13 mouse cellular contexts compared by ENCODE assay signal in genomic region chr13:84398476-84399344, GRCm38 (mm10).
DNase-seq lines count a peak whose midpoint lies in the region; ATAC-seq lines count a peak whose summit lies in the region.
"Had no signal": no experiment of that assay in that cellular context is flagged by ENCODE, and none has a peak within 500 bp of the region (broad histone marks: within the 10 kb centered on the region; RNA-seq: fewer than 3 reads in every experiment).

No protein-coding gene starts in this region.

- H3K4me3 ChIP-seq in kidney, embryonic 16.5 days (ENCODE audit: low read length): no peak overlapping the region
- no peak overlapping the region for H3K4me3 ChIP-seq in forebrain, embryonic 12.5 days (replicated peaks)
- no peak overlapping the region for H3K4me3 ChIP-seq in midbrain, embryonic 10.5 days
- no peak overlapping the region for H3K4me3 ChIP-seq in liver, embryonic 11.5 days (ENCODE audit: low read depth, low read length)
- H3K4me3 ChIP-seq: heart, embryonic 13.5 days had no signal

- H3K9ac ChIP-seq in kidney, embryonic 16.5 days (replicated peaks; ENCODE audit: low read length): no peak overlapping the region
- no peak overlapping the region for H3K9ac ChIP-seq in forebrain, embryonic 12.5 days
- H3K9ac ChIP-seq in liver, embryonic 11.5 days (ENCODE audit: low read depth, low read length): no peak overlapping the region
- H3K9ac ChIP-seq: heart, embryonic 13.5 days had no signal

- DNase-seq in kidney, adult 11 months: no peak
- DNase-seq in midbrain, embryonic 10.5 days (ENCODE audit: low spot score): no peak
- peak; percentile 8 to 16 for DNase-seq in thymus, postnatal 10 days (ENCODE audit: low spot score in 2 of 2)
- DNase-seq in liver: no peak
- no peak for DNase-seq in liver, embryonic 11.5 days (ENCODE audit: low spot score)
- DNase-seq: adrenal gland, postnatal 10 days; cerebellum, postnatal 25 days; kidney, adult 18-20 months had no signal

- no peaks in the 10 kb centered on the region for H3K36me3 ChIP-seq in kidney, embryonic 16.5 days (ENCODE audit: insufficient read depth, low read length)
- no peaks in the 10 kb centered on the region for H3K36me3 ChIP-seq in forebrain, embryonic 12.5 days (replicated peaks)
- no peaks in the 10 kb centered on the region for H3K36me3 ChIP-seq in midbrain, embryonic 10.5 days
- no peaks in the 10 kb centered on the region for H3K36me3 ChIP-seq in liver, embryonic 11.5 days (ENCODE audit: control insufficient read depth, insufficient read depth, low read length)
- H3K36me3 ChIP-seq: heart, embryonic 13.5 days had no signal

- H3K27ac ChIP-seq in kidney, embryonic 16.5 days (ENCODE audit: low read length): no peak overlapping the region
- H3K27ac ChIP-seq in forebrain, embryonic 12.5 days: 0 out of 2 replicates have a peak overlapping the region, but pooled peaks have one; percentile 46
- H3K27ac ChIP-seq in midbrain, embryonic 10.5 days (replicated peaks): peak overlapping the region; percentile 65; the same call in 1 of the 2 replicates
- no peak overlapping the region for H3K27ac ChIP-seq in liver, embryonic 11.5 days (ENCODE audit: low read depth, low read length)
- H3K27ac ChIP-seq: heart, embryonic 13.5 days had no signal

- no peaks in the 10 kb centered on the region for H3K9me3 ChIP-seq in kidney, embryonic 16.5 days (ENCODE audit: low read length)
- no peaks in the 10 kb centered on the region for H3K9me3 ChIP-seq in forebrain, embryonic 12.5 days
- H3K9me3 ChIP-seq in midbrain, embryonic 10.5 days (replicated peaks): no peaks in the 10 kb centered on the region
- H3K9me3 ChIP-seq in liver, embryonic 11.5 days (ENCODE audit: control insufficient read depth, low read length): no peaks in the 10 kb centered on the region
- H3K9me3 ChIP-seq: heart, embryonic 13.5 days had no signal

- H3K4me1 ChIP-seq in kidney, embryonic 16.5 days (ENCODE audit: insufficient read depth, low read length): no peaks in the 10 kb centered on the region
- peaks cover 15% of the 10 kb centered on the region for H3K4me1 ChIP-seq in forebrain, embryonic 12.5 days
- H3K4me1 ChIP-seq in midbrain, embryonic 10.5 days: peaks cover 26% of the 10 kb centered on the region
- no peaks in the 10 kb centered on the region for H3K4me1 ChIP-seq in liver, embryonic 11.5 days (replicated peaks; ENCODE audit: control insufficient read depth, insufficient read depth, low read length)
- H3K4me1 ChIP-seq: heart, embryonic 13.5 days had no signal

- H3K27me3 ChIP-seq in kidney, embryonic 16.5 days (ENCODE audit: insufficient read depth, low read length): no peaks in the 10 kb centered on the region
- H3K27me3 ChIP-seq in forebrain, embryonic 12.5 days: 0 out of 2 replicates have a peak, but pooled peaks cover 3% of the 10 kb centered on the region
- H3K27me3 ChIP-seq in midbrain, embryonic 10.5 days (ENCODE audit: low read depth, poor library complexity, severe bottlenecking): no peaks in the 10 kb centered on the region
- H3K27me3 ChIP-seq in liver, embryonic 11.5 days (replicated peaks; ENCODE audit: control insufficient read depth, insufficient read depth, low read length): no peaks in the 10 kb centered on the region
- H3K27me3 ChIP-seq: heart, embryonic 13.5 days had no signal

- peak; percentile 54; the same call in 1 of the 2 replicates for ATAC-seq in kidney, embryonic 16.5 days (ENCODE audit: low FRiP score, low TSS enrichment)
- peak; percentile 51; the same call in 1 of the 2 replicates for ATAC-seq in forebrain, embryonic 12.5 days (ENCODE audit: low FRiP score)
- no peak for ATAC-seq in erythroid progenitor cell, adult 5-6 weeks (replicated peaks; ENCODE audit: low FRiP score, poor library complexity, severe bottlenecking)
- ATAC-seq in liver, embryonic 11.5 days (replicated peaks; ENCODE audit: low FRiP score): no peak
- ATAC-seq: lung, postnatal 0 days had no signal

- no peak overlapping the region for H3K4me2 ChIP-seq in kidney, embryonic 16.5 days (replicated peaks; ENCODE audit: low read depth, low read length)
- no peak overlapping the region for H3K4me2 ChIP-seq in forebrain, embryonic 12.5 days
- no peak overlapping the region for H3K4me2 ChIP-seq in liver, embryonic 11.5 days
- H3K4me2 ChIP-seq: heart, embryonic 13.5 days had no signal

- 46% methylated on average over 7 of the region's 7 CpGs for WGBS in kidney, embryonic 16.5 days
- 63% methylated on average over 7 of the region's 7 CpGs for WGBS in forebrain, embryonic 12.5 days
- WGBS in midbrain, embryonic 10.5 days: 77% methylated on average over 7 of the region's 7 CpGs
- WGBS in liver, embryonic 11.5 days: 60% methylated on average over 7 of the region's 7 CpGs

Comparison
In these comparisons a context has a peak if more than half of its experiments do, and no peak if none do; other contexts are left out.
1. ATAC-seq: peak in kidney, embryonic 16.5 days (single experiment) and forebrain, embryonic 12.5 days (single experiment); none in erythroid progenitor cell, adult 5-6 weeks (single experiment) and liver, embryonic 11.5 days (single experiment).
2. H3K27ac ChIP-seq: peak in forebrain, embryonic 12.5 days (single experiment) and midbrain, embryonic 10.5 days (single experiment); none in kidney, embryonic 16.5 days (single experiment) and liver, embryonic 11.5 days (single experiment).
3. DNase-seq: peak in thymus, postnatal 10 days (2 of 2); none in kidney, adult 11 months (single experiment), midbrain, embryonic 10.5 days (single experiment), liver (single experiment) and liver, embryonic 11.5 days (single experiment).